Mouse (Mus musculus): ENCODE measurements around the gene Pdia3. TPM values are rescaled to one million over a fixed set of nuclear protein-coding genes. Genes with fewer than 3 reads are reported as not detected.
"Not testable (repeated sequence)": the region's sequence is repeated elsewhere in the genome, so short reads cannot be mapped to it uniquely, and the experiment has no call there.

The Pdia3 gene
- total RNA-seq, 2 experiments from 2014 or later: 189 to 197 TPM

- no peak for DNase-seq (ENCODE audit: low spot score in 2 of 2)
Measured at GRCm38 (mm10) chr2:121442259-121443067, 28.9 kb downstream of the Pdia3 start.

GRCm38 (mm10) chr2:121443068-121443349, 29.4 kb downstream of the Pdia3 start:
- DNase-seq (ENCODE audit: low spot score in 2 of 2): no peak

- no peak for DNase-seq (ENCODE audit: low spot score in 2 of 2)
Measured at GRCm38 (mm10) chr2:121444178-121444577, 30.6 kb downstream of the Pdia3 start, which contains the start of gene Ell3. Gene Ell3, minus strand, starts transcription at chr2:121444278.

- no peak for DNase-seq (ENCODE audit: low spot score in 2 of 2)
Measured at GRCm38 (mm10) chr2:121445117-121445516, 31.5 kb downstream of the Pdia3 start.

- no peak for DNase-seq (ENCODE audit: low spot score in 2 of 2)
Measured at GRCm38 (mm10) chr2:121446506-121446905, 32.9 kb downstream of the Pdia3 start.

- no peak for DNase-seq (ENCODE audit: low spot score in 2 of 2)
Measured at GRCm38 (mm10) chr2:121447006-121447405, 33.4 kb downstream of the Pdia3 start.

GRCm38 (mm10) chr2:121448136-121448535, 34.6 kb downstream of the Pdia3 start:
- peak in 1 of 2 experiments; percentile 62 for DNase-seq (ENCODE audit: low spot score in 2 of 2)

GRCm38 (mm10) chr2:121448739-121449535, 35.4 kb downstream of the Pdia3 start, which contains the start of gene Serf2:
Gene Serf2, plus strand, starts transcription at chr2:121449195.
- peak; percentile 99 for DNase-seq (ENCODE audit: low spot score in 2 of 2)

GRCm38 (mm10) chr2:121449545-121450011, 36.0 kb downstream of the Pdia3 start:
- DNase-seq (ENCODE audit: low spot score in 2 of 2): no peak

GRCm38 (mm10) chr2:121450093-121450492, 36.5 kb downstream of the Pdia3 start:
- no peak for DNase-seq (ENCODE audit: low spot score in 2 of 2)

- DNase-seq (ENCODE audit: low spot score in 2 of 2): no peak
Measured at GRCm38 (mm10) chr2:121452361-121452760, 38.8 kb downstream of the Pdia3 start.

- DNase-seq (ENCODE audit: low spot score in 2 of 2): no peak
Measured at GRCm38 (mm10) chr2:121452990-121453389, 39.4 kb downstream of the Pdia3 start, which contains the start of gene Hypk. Gene Hypk, plus strand, starts transcription at chr2:121453290.

- DNase-seq (ENCODE audit: low spot score in 2 of 2): no peak
Measured at GRCm38 (mm10) chr2:121453917-121454316, 40.3 kb downstream of the Pdia3 start.

GRCm38 (mm10) chr2:121455534-121455933, 42.0 kb downstream of the Pdia3 start:
- DNase-seq (ENCODE audit: low spot score in 2 of 2): no peak

- DNase-seq (ENCODE audit: low spot score in 2 of 2): peak; percentile 79 to 85
Measured at GRCm38 (mm10) chr2:121456692-121457642, 43.4 kb downstream of the Pdia3 start, which contains the start of gene Serinc4. Gene Serinc4, minus strand, starts transcription at chr2:121456781.

- no peak for DNase-seq (ENCODE audit: low spot score in 2 of 2)
Measured at GRCm38 (mm10) chr2:121460071-121460470, 46.5 kb downstream of the Pdia3 start.

- not testable (repeated sequence) for DNase-seq (ENCODE audit: low spot score in 2 of 2)
Measured at GRCm38 (mm10) chr2:121468982-121469381, 55.4 kb downstream of the Pdia3 start.

- DNase-seq (ENCODE audit: low spot score in 2 of 2): not testable (repeated sequence)
Measured at GRCm38 (mm10) chr2:121472783-121473182, 59.2 kb downstream of the Pdia3 start.

- DNase-seq (ENCODE audit: low spot score in 2 of 2): peak; percentile 81 to 93
Measured at GRCm38 (mm10) chr2:121473301-121474179, 60.0 kb downstream of the Pdia3 start, which contains the start of gene Mfap1b. Gene Mfap1b, minus strand, starts transcription at chr2:121474067.

GRCm38 (mm10) chr2:121474180-121474535, 60.6 kb downstream of the Pdia3 start:
- DNase-seq (ENCODE audit: low spot score in 2 of 2): no peak
